Mouse (Mus musculus): ENCODE measurements around the gene Tbl2. TPM values are rescaled to one million over a fixed set of nuclear protein-coding genes. Genes with fewer than 3 reads are reported as not detected.

Tbl2 gene
- polyA plus RNA-seq, 1 experiment: 25.0 TPM

GRCm38 (mm10) chr5:135171688-135172220 is 22.3 kb downstream of the Tbl2 start:
- no peak for TF ChIP-seq GATA1 (IDR thresholded peaks at IDR 0.05; ENCODE audit: low read length)

DNA sequence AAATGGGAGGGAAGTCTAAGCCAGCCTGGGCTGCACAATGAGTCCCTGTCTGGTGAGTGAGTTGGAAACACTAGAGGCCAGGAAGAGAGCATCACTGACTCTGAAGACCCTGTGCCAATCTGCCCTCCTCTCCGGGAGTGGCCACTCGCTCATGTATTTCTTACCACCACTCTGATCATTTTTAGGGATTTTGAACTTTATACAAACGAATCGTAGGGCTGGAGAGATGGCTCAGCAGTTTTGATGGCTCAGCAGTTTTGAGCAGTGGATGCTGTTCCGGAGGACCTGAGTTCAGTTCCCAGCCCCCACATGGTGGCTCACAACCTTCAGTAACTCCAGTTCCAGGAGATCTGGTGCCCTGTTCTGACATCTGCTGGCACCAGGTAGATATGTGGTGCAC is 23.5 kb downstream of the Tbl2 start:
- no peak for TF ChIP-seq GATA1 (IDR thresholded peaks at IDR 0.05; ENCODE audit: low read length)

DNA sequence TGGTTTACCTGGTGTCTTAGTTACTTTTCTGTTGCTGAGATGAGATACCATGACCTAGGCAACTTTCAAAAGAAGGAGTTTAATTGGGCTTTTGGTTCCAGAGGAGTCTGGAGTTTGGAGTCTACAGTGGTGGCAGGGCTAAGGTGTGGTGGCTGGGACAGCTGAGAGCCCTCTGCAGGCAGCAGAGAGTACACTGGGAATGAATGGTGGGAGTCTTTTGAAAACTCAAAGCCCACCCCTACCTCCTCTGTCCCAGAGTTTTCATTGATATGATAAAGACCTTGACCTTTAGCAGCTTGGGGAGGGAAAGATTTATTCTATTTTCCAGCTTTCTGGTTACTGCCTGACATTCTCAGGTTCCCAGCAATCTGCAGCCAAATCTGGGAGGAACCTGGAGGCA is 25.6 kb downstream of the Tbl2 start:
- no peak for TF ChIP-seq GATA1 (IDR thresholded peaks at IDR 0.05; ENCODE audit: low read length)

GRCm38 (mm10) chr5:135178523-135178922 is 29.1 kb downstream of the Tbl2 start:
- TF ChIP-seq GATA1 (IDR thresholded peaks at IDR 0.05; ENCODE audit: low read length): no peak

- TF ChIP-seq GATA1 (IDR thresholded peaks at IDR 0.05; ENCODE audit: low read length): no peak
Measured at GRCm38 (mm10) chr5:135178996-135179395, 29.5 kb downstream of the Tbl2 start.

DNA sequence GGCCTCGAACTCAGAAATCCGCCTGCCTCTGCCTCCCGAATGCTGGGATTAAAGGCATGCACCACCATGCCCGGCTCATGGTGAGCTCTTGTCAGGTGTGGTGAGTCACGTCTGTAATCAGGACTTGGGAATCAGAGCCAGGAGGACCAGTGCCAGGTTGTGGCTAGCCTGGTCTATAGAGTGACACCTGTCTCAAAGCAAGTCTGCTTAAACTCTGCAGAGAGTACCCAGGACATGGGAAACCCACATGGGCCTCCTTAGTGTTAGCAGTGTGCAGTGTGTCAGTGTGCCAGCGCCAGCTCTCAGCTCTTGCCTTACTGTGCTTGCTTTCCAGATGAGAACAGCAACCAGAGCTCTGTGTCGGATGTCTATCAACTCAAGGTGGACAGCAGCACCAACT is 30.2 kb downstream of the Tbl2 start:
- TF ChIP-seq GATA1 (IDR thresholded peaks at IDR 0.05; ENCODE audit: low read length): no peak

GRCm38 (mm10) chr5:135180796-135181195 is 31.3 kb downstream of the Tbl2 start:
- no peak for TF ChIP-seq GATA1 (IDR thresholded peaks at IDR 0.05; ENCODE audit: low read length)

DNA sequence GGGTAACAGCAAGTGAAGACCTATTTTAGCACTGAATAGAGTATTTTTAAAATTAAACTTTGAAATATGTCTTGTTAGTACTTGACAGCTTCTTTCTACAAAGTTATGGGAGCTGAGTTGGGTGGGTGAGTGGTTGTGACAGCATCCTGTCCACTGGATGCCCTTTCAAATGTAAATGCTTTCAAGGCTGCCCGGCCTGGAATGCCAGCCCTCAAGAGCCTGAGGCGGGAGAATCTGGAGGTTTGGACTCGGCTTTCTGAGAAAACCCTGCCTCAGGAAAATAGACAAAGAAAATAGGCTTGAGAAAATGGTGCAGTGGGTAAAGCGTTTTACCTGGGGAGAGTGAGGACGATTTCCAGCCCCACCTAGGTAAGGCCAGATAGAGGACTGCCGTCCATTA is 32.3 kb downstream of the Tbl2 start:
- no peak for TF ChIP-seq GATA1 (IDR thresholded peaks at IDR 0.05; ENCODE audit: low read length)

DNA sequence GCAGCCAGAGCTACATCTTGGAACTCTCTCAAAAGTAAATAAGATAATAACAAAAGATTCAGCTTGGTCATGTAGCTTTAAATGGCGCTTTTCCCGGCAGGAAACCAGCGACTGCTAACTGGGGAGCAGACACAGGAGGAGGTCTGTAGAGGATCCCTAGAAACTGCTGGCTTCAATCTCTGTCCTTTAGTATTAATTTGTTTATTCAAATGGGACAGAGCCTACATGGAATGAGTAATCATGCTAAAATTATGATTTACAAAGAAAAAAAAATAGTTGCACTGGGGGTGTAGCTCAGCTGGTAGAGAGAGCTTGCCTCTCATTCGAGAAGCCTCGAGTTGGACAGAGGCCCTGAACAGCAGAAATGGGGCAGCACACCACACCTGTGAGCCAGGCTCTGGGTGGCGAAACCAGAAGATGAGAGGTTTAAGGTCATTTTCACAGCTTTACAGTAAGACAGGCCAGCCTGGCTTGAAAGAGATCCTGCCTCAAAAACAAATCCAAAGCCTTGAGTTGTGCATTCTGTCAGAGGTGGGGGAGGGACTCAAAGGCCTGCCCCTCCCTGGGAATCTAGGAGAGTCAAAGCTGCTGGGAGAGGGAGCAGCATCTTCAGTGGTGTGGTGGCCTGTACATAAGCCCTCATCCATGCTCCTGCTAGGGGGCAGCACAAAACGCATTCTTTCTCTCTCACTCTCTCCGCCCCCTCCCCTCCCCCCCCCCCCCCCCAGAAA is 33.8 kb downstream of the Tbl2 start:
- no peak for TF ChIP-seq GATA1 (IDR thresholded peaks at IDR 0.05; ENCODE audit: low read length)

DNA sequence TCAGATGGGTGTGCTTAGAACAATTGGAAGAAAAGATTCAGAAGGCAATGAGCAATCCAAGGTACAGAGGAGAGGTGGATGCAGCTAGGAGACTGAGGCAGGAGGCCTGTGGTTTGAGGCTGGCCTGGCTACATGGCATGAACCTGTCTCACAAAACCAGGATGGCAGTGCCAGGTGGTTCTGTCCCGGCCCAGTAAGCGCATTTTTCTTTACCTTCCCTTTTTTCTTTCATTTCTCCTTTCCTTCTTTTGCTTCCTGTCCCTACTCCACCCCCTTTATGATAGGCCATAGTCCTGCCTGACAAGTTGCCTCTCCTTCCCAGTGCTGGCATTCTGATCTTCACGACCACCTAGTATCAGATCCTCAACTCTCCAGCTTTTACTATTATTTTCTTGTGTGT is 35.6 kb downstream of the Tbl2 start:
- no peak for TF ChIP-seq GATA1 (IDR thresholded peaks at IDR 0.05; ENCODE audit: low read length)

DNA sequence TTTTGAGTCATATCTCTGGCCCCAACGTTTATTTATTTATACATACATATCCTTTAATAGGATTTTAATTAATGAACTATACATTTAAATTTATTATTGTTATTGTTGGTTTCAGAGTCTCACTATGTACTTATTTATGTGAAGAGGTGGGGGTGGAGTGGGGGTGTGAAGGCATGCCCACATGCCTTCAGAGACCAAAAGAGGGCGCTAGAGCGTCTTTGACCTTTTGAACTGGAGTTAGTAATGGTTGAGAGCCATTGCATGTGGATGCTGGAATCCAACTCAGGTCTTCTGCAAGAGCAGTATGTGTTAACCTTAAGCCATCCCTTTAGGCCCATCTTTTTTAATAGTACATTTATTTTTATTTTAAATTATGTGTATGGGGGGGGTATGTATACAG is 36.1 kb downstream of the Tbl2 start:
- TF ChIP-seq GATA1 (IDR thresholded peaks at IDR 0.05; ENCODE audit: low read length): no peak

DNA sequence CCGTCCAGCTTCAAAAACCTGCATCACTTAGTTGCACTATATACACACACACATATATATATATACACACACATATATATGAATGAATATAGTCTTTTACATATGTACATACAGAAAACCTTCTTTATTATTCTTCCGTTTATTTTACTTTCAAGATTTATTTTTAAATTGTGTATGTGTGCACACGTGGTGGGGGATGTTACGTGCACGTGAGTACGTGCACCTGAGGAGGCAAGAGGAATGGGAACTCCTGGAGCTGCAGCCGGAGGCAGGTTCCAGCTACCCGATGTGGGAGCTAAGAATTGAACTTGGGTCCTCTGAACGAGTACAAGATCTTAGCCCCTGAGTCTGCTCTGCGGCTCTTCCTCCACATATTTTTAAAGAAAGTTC is 36.8 kb downstream of the Tbl2 start:
- no peak for TF ChIP-seq GATA1 (IDR thresholded peaks at IDR 0.05; ENCODE audit: low read length)

- TF ChIP-seq GATA1 (IDR thresholded peaks at IDR 0.05; ENCODE audit: low read length): no peak
Measured at GRCm38 (mm10) chr5:135186621-135187348, 37.3 kb downstream of the Tbl2 start, which contains the start of gene Baz1b. Gene Baz1b, plus strand, starts transcription at chr5:135187264.

- no peak for TF ChIP-seq GATA1 (IDR thresholded peaks at IDR 0.05; ENCODE audit: low read length)
Measured at GRCm38 (mm10) chr5:135187349-135188213, 38.1 kb downstream of the Tbl2 start.

DNA sequence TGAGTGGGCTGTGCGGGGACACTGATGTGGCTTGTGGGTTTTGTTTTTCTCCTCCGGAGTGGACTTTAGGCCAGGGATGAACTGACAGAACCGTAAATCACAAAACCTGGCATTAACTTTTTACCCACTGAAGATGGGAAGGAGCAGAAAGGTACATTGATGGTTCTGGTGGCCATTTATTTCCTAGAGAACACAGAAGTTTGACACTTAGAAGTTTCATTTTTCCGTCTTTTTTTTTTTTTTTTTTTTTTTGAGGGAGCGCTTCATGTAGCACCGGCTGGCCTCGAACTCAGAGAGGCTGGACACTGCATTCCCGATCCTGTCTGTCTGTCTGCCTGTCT is 38.7 kb downstream of the Tbl2 start:
- no peak for TF ChIP-seq GATA1 (IDR thresholded peaks at IDR 0.05; ENCODE audit: low read length)

Measured in G1E-ER4 (cell line).